Mouse (Mus musculus) MEL-GATA-1-ER (cell line): ENCODE results near the gene Gm49355.

Experiments
- DNase-seq: peaks from one replicate; pipeline ENCODE4 v3.0.0-alpha.2; 2012; ENCODE audit warnings: low read depth; ENCODE audit errors: extremely low read depth

Gm49355 gene

DNA sequence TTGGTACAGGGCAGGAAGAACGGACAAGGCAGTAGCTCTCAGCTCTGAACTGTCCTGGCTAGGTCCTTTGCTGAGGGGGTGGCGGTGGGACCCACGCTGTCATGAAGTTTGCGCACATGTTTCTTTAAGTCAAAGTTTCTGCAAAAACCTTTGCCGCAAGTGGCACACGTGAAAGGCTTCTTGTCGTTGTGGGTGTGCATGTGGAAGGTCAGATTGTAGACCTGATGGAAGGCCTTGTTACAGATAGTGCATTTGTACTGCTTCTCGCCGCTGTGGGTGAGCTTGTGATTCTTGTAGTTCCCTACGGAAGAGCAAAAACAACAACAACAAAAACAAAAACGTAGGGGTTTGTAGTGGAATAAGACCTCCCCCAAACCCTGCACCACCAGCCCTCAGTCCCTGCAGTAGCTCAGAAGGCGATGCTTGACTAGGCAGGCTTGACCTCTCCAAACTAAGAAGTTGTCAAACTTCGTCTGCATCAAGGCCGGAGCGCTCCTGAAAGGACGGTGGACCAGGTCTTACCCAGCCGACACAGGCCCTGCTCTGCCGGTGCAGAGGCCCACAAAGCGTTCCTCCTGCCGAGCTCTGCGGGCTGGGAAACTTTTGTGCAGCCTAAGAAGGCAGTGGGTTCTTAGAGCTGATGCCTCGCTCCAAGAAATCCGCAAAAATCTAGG, 58.8 kb downstream of the Gm49355 start:
- DNase-seq: no peak

- no peak for DNase-seq
Observed at GRCm38 (mm10) chr14:12343451-12343941, 59.7 kb downstream of the Gm49355 start.

GRCm38 (mm10) chr14:12344061-12344745, 60.4 kb downstream of the Gm49355 start:
- DNase-seq: no peak

GRCm38 (mm10) chr14:12344746-12345240, 61.0 kb downstream of the Gm49355 start:
- no peak for DNase-seq

- DNase-seq: no peak
Observed at GRCm38 (mm10) chr14:12345241-12345921, 61.6 kb downstream of the Gm49355 start.

DNA sequence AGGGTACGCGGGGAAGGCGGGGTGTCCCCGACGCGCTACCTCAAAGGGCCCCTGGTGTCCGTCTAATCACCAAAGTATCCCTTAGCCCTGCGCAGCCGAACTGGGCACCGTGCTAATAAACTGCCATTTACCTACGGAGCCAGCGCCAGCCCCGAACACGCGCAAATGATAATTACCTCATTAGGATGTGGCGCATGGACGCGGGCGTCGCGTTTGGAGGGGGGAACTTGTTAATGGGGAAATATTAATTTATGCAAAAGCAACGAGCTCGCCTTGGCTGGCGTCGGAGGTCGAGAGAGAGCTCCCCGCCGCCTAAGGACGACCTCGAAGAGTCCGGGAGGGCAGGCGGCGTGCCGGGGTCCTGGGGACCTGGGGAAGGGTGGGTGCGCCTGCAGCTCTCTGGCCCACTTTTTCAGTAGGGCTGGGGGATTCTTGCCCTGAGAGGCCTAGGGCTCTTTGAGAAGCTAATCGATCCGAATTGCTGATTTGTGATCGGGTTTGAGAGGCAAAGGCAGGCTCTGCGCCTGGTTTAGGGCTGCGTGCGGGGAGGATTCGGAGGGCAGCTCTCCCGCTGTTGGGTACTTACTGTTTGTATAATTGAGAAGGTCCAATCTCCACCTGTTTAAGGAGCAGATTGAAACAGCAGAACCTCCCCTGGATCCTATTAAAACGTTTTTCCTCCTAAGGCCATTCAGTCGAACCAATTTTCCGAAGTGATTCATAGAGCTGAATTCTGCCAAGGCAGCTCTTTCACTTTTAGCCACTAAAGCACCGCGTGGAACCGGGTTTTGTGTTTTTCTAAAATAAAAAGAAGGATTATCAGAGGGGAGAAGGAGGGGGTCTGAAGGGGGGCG, 62.5 kb downstream of the Gm49355 start:
- no peak for DNase-seq

DNA sequence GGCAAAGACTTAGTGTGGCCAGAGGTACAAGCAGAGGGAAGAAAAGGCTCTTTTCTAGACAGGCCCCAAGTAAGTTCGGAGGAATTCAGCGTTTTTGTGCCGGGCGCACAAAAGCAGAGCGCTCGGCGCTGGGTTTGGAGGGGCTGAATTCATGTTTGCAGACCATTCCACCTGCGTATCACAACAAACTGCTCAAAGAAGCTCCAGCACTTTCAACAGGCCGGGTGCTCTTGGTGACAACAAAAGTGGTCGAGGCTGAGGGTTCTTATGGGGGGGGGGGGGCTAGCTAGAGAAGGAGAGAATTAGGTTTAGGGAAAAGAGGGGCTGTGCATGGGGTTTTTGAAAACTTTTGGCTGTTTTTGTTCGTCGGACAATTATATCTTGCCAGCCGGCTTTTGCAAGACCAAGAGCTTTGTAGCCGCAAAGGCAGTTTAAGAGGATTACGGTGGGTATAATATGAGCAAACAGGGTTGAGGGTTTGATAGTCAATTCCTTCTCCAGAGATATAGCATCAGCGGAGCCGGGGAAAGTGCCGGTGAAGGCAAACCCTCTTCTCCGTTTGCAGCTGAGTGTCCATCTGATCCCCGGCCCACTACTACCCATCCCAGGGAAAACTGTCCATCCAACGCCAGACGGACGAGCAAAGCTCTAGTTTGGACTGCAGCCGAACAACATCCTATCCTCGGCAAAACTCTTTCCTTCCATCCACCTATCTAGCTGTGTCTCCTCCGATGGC, 63.3 kb downstream of the Gm49355 start:
- no peak for DNase-seq

DNA sequence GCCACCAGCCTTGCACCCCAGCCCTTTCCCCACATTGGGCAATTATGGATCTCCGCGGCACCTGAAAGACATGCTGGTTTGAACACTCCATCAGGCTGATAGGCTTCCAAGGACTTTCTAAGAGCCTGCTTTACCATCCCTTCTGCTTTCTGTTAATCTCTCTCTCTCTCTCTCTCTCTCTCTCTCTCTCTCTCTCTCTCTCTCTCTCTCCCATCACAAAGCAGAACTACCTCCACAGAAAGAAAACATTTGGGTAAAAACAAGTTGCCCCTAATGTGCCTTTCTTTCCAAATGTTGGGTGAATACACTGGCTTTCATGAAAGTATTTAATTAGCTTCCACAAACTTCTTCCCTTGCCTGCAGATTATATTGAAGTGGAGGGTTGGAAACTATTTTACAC, 64.3 kb downstream of the Gm49355 start, which contains the start of gene Fezf2:
Fezf2 (minus strand) TSS at position 101 of the 400 bp plus-strand sequence.
- DNase-seq: no peak

GRCm38 (mm10) chr14:12349334-12350090, 65.7 kb downstream of the Gm49355 start:
- DNase-seq: no peak

DNA sequence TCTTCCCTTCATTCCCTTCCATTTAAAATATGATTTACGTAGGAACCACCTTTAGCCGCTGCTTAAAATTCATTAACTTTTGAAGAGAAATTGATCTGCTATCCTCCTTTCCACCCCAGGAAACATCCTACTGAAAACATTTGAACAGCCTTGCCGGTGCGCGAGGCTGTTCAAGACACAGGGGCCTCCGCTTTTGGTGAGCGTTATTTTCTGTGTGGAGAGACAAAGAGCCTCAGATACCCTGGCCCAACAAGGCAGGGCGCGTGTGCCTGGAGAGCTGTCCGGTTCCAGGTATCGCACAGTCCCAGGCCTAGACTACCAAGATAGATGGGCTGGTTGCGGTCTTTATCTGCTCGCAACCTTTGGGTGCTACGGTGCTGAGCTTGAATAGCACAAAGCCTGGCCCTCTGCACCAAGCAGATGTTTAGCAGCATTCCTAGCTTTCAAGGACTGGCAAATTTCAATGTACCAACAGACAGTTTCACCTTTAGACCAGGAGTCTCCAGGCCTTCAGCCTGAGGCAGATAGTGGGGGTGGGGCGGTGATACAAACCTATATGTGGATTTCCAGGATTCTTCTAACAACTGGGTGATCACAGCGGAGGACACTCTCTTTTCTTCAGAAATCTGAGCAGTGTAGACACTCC, 66.6 kb downstream of the Gm49355 start:
- DNase-seq: no peak
